Mouse (Mus musculus) bone marrow, adult 2 months (tissue): ENCODE data around the gene Pnpla5.

Experiments used
- CTCF ChIP-seq: fragments of 200-500 bp; IDR thresholded peaks from 2 replicates; pipeline ENCODE4 v1.5.1; 2011; ENCODE audit warnings: low read length, control low read depth; ENCODE audit not compliant: control insufficient read depth, insufficient read depth
- POLR2A ChIP-seq: fragments of 200-500 bp; IDR thresholded peaks from 2 replicates; pipeline ENCODE4 v1.6.1; 2011; ENCODE audit warnings: low read depth, mild to moderate bottlenecking, control low read depth, low read length, borderline replicate concordance; ENCODE audit not compliant: control insufficient read depth

- TF ChIP-seq POLR2A: no peak
- TF ChIP-seq CTCF: no peak
These were observed 17.7 kb downstream of the Pnpla5 start, which contains the start of gene Sult4a1 for GRCm38 (mm10) chr15:84105105-84105923.
